Mouse (Mus musculus) right cerebral cortex, postnatal 36 days (tissue): Measurements from ENCODE around the gene Adcy2.

Source experiments
- DNase-seq, 2 experiments: peaks; one replicate each; pipeline ENCODE4 v3.0.0; 2022; ENCODE audit warnings: low spot score in 2 of 2, mixed read lengths in 1 of 2

Gene Adcy2

DNA sequence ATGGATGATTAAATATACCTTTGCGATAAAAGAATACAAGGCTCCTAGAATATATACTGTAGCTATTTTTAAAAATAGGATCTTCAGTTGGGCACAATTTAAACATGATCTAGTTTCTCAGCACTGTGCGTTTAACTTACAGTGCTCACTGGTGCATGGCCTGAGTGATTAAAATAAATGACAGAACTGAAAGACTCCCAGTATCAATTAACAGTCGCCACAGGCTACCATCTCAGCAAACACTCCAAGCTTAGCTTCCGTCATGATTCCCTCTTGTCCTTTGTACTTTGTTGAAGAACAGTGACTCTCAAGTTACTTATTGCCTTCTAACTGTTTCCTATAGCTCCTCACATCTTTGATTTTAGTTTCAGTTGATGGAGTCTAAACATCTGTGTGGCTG, 170.9 kb downstream of the Adcy2 start:
- no peak for DNase-seq

DNA sequence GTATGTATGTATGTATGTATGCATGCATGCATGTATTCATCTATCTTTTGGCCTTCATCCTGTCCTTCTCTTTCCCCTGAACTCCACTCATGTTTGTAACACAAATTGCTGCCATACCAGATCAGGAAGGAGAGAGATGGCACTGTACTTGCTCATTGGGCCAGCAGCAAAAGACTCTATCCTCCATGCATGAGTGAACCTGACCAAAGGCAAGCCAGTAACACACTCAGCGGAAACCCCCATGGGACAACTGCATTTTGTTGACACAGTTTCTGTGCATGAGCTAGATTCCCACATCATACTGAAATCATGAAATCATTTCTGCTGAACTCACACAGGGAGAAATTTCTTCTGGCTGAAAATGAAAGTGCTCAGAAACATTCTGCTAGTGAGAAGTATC, 172.9 kb downstream of the Adcy2 start:
- DNase-seq = no peak

DNA sequence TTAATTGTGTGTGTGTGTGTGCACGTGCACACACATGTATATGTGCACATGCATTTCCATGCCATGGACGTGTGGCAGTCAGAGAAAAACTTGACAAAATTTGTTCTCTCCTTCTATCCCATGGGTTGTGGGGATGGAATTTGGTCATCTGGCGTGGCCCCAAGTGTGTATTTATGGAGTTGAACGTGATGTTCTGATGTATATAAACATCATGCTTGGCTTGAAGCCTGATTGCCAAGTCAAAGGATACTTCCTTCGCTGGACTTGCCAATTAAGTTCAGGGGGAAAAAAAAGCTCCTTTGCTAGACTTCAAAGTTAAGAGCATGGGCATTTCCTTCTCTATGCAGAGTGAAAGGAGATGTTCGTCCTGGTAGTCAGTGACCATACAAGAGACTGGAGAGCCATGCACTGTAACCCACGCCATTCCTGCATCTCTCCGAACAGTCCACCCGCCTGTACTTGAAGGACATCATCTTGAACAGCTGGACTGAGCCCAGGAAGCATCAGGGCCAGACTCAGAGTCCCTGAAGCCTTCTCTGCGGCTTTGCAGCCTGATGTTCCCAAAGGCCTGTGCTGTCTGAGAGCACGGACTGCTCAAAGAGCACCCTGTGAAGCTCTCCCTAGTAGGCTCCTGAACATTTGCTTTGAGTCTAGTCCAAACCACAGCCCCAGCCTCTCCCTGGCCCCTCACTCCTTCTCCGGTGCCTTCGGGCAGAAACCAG, 178.3 kb downstream of the Adcy2 start:
- DNase-seq = no peak

DNA sequence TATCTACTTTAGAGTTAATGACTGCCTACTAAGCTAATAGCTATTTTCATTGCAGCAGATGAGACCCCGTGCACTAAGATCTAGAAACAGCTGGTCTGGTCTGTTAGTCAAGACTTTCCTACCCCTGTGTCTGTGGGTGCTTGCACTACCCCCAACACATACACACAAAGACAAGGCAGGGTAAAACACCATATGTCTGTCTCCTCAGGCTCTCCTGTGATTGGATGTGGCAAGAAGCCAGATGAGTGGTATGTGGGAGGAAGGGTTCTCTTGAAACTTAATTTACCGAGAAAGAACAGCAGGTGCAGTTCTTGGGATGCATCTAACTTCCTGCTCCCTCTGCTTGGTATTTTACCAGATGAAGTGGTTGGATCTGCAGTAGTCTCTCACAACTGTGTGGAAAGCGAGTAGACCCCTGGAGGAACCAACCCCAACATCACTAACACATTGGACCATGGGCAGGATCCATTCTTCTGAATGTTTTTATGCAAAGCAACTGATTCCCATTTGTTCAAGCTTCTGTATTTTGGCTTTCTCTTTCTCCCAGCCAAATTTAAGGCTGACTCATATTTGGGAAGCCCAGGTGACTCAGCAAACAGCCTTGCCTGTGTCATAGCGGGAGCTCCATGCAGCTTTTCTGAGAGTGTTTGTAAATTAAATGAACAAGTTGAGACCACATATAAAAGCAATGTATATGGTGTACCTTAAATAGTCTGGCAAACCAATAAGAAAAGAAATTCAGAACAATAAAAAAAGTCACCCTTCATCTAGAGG, 183.4 kb downstream of the Adcy2 start:
- DNase-seq = peak; percentile 72 to 88

DNA sequence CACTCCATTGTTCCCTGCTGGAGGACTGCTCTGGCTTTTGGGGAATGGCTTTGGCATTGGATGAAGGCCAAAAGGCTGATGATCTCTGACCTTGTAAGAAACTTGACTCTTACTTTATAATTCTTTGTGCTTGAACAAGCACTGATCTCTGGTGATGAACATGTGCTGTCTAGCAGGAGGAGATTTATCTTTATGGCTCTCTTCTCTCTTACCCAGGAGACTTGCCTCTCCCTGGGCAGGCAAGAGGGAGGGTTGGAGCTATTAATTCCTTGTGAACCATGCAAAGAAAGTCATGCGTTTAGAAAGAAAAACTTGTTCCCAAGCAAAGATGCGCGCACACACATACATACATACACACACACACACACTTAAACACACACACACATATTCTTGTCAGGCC, 188.2 kb downstream of the Adcy2 start:
- DNase-seq = no peak

DNA sequence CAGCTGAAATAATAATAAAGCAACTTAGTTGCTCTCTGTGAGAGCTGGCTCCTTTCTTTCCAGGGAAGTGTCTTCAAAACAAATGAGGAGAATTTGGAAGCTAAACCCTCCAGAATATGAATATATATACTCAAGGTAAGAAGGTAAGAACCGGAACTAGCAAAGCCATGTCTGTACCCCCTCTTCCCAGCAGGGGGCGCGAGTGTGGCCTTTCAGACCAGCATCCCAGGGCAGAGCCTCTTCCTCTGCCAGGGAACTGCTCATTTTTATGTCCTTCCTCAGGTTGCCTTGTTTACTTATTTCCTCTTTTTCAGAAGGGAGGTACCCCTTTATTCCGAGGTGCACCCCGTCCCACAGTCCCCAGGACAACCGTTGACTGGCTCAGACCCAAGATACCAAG, 199.6 kb downstream of the Adcy2 start:
- no peak for DNase-seq

DNA sequence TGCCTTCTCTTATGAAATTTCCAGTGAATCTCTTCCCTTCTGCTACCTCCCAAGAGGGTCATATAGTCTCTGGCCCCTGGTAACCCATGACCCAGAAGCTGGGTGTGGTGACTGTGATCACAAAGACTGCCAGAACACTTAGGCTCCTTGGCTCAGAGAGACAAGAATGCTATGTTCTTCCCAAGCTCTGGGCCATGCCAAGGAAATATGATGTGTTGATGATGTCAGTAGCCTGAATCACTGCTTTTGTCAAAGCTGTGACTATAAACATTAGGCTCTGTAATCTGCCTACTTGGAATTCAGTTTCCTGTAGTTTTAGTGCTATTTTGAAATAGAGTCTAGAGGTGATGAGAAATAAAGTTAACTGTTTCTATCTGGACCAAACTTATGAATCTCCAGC, 206.1 kb downstream of the Adcy2 start:
- no peak for DNase-seq

DNA sequence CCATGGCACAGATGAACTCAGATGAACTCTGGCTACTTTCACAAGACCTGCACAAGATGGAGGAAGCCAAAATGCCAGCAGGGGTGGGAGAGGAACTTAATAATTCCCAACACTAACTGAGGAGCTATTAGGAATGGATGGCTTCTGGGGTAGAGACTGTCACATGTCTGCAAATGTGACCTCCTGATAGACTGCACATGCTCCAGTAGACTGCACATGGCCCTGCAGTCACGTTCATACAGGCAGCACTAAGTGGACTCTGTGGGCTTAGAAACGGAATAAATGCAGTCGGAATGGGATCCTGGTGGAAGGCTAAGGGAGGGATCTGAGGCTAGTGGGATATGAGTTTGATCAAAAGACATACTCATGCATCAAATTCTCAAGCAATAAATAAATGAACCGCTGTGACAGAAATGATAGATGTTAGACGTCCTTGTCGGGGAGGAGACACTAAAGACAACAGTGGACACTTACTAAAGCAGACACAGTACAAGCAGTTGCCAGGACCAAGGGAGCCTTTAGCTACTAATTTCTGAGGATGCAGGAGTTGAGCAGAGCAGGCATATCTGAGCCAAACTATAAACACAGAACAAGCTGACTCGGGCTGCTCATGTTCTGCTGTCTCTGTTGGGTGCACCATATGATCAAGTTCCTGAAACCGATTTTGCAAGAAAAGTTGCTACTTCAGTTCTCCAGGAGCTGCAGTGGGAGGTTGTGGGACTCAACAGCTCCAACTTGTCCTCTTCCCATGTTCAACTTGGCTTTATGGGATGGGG, 211.9 kb downstream of the Adcy2 start:
- DNase-seq = no peak

DNA sequence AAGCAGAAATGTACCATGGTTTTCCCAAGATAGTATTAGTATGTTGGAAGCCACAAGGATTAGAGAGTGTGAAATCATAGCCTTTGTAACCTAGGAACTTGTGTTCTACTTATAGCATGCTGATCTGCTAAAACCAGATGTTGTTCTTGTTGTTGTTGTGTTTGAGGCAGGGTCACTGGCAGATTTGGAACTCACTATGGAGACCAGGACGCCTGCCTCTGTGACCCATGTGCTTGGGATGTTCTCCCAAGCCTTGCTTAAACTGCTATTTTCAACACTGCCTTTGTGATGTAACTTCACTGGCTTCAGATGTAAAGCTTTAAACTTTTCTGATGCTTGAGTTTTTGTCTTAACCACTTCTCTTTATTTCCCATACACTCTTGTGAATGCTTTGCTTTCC, 216.2 kb downstream of the Adcy2 start:
- DNase-seq = no peak

DNA sequence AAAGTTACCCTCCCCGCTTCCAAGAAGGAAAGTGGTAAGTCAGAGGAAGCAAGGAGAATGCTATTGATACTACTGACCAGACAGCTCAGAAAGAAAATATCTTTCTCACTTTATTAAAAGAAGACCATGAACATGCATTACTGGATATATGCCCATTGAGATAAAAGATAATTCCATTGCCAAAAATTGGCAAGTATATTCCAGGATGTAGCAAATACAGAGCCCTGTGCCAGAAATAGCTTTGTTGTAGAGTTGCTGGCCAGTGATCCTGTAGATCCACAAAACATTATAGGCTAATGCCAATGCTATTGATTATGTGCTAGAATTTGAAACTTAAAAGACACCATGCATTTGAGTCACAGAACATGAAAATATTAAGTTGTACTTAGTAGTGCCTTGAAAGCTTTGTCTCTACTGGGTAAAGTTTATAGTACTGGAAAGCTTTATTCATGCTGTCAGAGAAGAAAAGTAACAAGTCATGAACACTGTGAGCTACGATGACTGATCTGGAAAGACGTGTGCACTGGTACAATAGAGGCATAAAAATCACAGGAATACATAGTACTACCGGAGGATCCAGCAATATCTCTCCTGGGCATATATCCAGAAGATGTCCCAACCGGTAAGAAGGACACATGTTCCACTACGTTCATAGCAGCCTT, 221.2 kb downstream of the Adcy2 start:
- DNase-seq = no peak

DNA sequence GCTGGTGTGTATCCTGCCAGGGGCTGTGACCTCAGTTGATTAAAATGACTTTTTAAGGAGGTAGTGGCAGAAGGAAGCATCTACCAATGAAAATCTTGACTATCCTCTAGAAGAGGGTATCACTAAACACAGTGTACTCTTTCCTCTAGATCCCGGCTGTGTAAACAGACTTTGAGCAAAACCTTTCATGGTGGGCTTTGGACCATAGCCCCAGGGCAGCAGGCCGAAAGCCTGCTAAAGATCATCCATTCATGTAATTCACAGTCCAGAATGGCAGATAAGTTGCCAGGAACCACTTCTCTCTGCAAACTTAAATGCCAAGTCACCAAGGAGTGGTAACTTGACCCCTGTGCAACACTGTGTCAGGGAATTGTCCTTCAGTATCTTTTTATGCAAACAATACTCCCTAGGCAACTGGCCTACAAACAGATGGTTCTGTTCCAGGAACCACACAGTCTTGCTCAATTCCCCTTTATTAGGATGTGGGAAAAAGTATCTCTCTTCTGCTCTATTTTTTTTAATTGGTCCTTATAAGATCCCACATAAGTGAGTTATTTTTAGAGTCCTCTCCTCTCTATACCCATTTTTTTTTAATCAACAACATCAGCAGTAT, 225.6 kb downstream of the Adcy2 start:
- no peak for DNase-seq

DNA sequence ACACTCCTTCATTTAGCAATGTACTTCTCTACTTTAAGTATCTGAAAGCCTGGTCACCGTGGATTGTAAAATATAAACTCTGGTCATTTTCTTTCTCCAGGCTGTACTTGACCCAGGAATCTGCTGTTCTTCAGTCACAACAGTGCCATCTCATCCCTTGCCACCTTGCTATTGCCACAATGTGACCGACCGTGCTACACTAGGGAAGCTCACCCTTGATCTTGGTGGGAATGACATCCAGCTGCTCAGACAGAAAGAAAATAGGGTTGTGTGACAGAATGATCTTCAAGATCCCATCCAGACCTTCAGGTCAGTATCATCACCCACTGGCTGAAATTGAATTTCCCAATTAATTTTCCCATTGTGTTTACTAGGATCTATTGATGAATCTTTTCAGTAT, 230.8 kb downstream of the Adcy2 start:
- no peak for DNase-seq

DNA sequence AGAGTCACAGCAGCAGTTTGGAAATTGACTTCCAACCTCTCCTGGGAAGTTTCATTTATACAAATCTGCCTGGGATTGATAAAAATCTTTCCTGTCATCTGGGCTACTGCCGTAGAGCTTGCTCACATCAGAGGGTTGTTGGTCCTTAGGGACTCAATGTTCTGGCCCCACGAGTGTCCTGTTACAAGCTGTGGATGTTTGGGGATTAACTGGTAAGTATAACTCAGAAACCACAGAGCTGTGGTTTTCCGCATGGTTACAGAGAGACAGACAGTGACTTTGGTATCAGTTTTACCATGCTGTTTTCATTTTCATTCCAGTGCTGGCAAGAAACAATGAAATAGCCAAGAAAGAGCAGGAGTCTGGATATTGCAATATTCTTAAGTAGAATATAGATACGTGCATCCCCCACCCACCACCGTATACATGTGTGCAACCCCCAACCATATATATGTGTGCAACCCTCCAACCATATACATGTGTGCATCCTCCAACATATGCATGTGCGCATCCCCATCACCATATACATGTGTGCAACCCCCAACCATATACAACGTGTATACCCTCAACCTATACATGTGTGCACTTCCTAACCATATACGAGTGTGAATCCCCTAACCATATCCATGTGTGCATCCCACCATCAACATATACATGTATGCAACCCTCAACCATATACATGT, 233.3 kb downstream of the Adcy2 start:
- DNase-seq = no peak

DNA sequence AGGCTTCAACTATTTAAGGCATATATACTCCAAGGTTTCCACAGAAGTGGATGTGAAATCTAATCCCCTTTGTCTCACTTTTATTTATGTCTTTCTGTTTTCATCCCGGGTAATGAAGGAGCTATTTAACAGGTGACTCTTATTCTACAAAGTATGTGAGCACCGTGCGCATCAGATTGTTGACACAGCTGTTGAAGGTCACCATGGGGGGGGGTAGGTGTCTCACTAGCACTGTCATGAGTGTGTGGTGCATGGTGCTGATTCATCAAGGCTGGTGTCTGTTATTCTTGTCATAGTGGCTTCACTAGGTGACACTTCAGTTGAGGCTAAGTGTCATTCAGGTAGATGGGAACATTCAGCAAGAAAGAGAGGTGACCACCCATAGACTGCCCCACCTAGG, 234.7 kb downstream of the Adcy2 start:
- DNase-seq = no peak

DNA sequence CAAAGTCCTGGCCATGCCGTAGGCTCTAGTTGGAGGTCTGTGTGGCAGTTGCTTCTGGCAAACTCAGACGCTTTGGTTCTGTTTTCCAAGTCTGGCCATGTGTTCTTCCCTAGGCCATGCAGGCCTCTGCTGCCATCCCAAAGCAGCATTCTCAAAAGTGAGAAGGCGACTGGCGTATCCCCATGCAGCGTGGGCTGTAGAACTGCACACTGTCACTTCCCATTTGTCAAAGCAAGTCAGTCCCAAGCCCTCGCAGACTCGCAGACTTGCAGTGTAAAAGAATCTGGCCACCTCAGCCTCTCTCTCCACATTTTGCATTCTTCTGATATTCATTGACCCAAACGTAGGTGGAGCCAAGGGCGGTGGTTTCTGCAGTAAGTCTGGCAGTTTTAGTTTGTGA, 249.5 kb downstream of the Adcy2 start:
- DNase-seq = peak; percentile 44 to 63

DNA sequence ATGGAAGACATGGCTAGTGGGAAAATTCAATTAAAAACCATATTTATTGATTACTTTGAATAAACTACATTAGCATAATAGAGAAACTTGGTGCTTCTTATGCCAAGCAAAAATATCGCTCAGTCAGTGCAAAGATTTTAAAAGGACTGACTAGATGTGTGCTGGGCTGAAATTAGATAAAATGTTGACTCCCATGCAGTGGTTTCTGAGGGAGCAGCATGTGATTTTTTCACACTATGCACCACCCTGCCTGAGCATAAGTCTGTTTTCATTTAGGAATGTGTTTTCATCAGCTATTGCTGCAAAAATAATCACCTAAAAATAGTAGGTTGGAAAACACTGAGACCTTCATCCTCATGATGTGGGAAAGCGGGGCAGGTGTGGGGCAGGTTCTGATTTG, 250.0 kb downstream of the Adcy2 start:
- DNase-seq = no peak

DNA sequence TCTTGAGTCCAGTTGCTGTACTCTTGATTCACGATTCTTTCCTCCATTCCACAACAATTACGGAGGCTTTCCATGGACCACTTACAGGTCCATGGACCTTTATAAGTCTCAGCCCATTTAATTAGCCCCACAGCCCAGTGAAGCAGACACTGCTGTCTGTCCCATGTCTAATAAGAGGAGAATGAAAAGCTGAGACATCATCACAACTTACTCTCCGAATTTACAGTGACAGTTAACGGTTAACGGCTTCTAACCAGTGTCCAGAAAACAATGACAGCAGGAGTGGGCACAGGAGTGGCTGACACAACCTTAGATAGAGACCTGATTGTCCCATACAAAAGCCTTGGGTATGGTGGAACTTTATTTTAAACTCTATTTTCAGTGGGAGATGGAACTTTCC, 253.9 kb downstream of the Adcy2 start:
- no peak for DNase-seq

DNA sequence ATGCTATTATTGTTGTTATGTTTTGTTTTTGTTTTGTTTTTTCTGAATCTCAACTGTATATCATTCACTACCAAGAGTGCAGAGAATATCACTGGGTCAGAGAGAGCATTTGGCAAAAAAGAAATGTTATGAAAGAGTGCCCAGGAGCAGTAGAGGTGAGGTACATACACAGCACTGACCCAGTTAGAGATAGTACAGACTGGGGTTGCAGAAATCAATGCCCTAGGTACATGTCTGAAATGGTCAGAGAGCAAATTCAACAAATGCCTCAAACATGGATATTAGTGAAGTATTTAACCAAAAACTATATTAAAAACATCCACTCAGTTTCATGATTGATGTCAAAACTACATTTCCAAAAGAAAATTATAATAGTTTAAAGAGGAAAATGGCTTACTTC, 286.7 kb downstream of the Adcy2 start:
- DNase-seq = no peak

DNA sequence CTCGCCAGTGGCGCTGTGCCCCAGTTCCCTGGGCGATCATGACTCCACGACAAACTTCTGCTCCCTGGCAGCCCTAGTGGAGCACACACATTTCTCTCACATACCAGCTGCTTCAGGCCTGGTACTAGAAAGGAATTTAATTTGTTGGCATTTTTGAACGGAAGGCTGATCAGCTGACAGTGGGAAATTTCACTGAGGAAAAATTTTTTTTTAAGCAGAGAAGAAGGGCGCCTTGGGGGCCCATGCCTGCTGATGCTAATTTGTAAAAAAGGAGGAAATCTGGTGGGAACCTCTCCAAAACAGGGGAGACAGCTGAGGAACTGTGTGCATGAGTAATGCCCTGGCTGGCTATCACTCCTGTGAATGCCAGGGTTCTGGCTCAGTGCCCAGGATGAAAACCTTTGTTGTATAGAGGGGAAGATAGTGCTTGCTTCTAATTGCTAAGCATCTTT, 292.0 kb downstream of the Adcy2 start:
- DNase-seq = peak; percentile 50 to 61

DNA sequence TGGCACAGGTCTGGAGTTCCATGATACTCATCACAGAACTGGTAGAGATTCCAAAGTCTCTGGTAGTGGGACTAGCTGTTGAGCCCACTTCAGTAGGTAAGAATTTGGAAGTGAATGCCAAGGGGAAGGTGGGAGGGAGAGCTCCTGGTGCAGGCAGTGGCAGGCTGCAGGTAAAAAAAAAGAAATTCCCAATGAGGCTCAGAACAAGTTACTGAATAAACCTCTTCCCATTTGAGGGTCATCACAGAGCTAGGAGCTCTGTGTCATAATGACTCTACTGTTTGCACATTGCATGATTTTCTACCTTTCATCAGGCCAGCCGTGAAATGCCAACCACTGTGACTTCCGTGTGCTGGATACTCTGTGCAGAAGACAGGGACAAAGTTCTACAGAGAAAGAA, 314.4 kb downstream of the Adcy2 start:
- DNase-seq = no peak

DNA sequence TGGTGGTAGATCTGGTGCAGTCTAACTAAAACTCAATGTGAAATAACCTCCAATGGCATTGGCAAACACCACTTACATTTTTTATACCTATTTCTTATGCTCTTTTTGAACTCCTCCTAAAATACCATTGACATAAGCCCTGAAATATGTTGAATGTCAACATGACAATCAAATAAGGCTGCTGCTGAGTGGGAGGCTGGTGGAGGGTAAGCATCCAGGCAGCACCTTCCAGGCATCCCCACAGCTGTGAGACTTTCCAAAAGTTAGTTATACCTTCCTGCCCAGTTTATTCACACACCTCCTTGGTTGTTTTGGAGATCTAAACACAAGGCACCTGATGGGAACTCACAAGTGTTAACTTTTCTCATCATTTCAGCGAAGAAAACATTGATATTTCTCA, 318.9 kb downstream of the Adcy2 start:
- no peak for DNase-seq
